Mouse (Mus musculus) embryonic facial prominence, embryonic 10.5 days (tissue): ENCODE measurements at regions not wholly inside any gene's neighbourhood (a gene's known extent, or its start where the extent isn't known, plus 50 kb on each side); places are given as distances from the start of the nearest gene placed in this dataset.

Experiments used
- DNase-seq: peaks from one replicate; pipeline ENCODE4 v3.0.0-alpha.2; 2017; ENCODE audit warnings: low spot score
- H3K27ac ChIP-seq: fragments of 300-500 bp; sonication (generic); replicated peaks from 2 replicates; pipeline ENCODE4 v1.5.1; 2016; ENCODE audit warnings: mild to moderate bottlenecking
- H3K27me3 ChIP-seq: fragments of 300-500 bp; sonication (generic); replicated peaks from 2 replicates; pipeline ENCODE4 v1.6.1; 2016; ENCODE audit warnings: low read depth, mild to moderate bottlenecking; ENCODE audit not compliant: poor library complexity, severe bottlenecking
- H3K36me3 ChIP-seq: fragments of 300-500 bp; sonication (generic); replicated peaks from 2 replicates; pipeline ENCODE4 v1.6.1; 2016; ENCODE audit warnings: mild to moderate bottlenecking, moderate library complexity
- H3K4me1 ChIP-seq: fragments of 300-500 bp; sonication (generic); 2 replicates; pipeline ENCODE4 v1.6.1; 2016
- H3K4me3 ChIP-seq: fragments of 300-500 bp; sonication (generic); 2 replicates; pipeline ENCODE4 v1.5.1; 2016; ENCODE audit warnings: mild to moderate bottlenecking, moderate library complexity
- H3K9me3 ChIP-seq: fragments of 300-500 bp; sonication (generic); 2 replicates; pipeline ENCODE4 v1.6.1; 2016; ENCODE audit warnings: mild to moderate bottlenecking
- WGBS: fragments of 180-500 bp; shearing (Covaris S2); methylation state at CpG from one replicate; pipeline ENCODE4 v1.1.7; 2016; 5-methylcytosine and 5-hydroxymethylcytosine counted together

DNA sequence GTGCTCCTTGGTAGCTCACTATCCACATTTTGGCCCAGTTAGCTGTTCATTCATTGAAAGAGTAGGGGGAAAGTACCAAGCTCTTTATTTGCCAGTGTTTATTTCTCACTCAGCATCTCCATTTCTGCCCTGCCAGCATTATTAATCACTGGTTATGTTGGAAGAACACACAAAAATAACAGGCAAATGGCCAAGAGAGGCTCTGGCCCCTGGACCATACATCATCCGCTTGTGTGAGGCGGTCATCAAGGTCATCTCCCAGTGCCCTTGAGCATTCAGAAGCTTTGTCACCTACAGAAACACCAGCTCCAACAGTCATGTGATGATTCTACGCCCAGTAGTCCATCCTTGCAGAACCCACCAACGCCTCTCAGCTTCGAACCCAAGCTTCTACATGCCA is 133.2 kb upstream of the Rpl34 start:
- no peak for DNase-seq
- Histone ChIP-seq H3K4me3 (no peak overlapping the region), H3K27me3 (no peaks in the 10 kb centered on the region), H3K27ac (no peak overlapping the region), H3K9me3 (no peaks in the 10 kb centered on the region), H3K4me1 (peaks cover 36% of the 10 kb centered on the region), H3K36me3 (no peaks in the 10 kb centered on the region)
- 95% methylated on average over 5 of the region's 5 CpGs for WGBS

DNA sequence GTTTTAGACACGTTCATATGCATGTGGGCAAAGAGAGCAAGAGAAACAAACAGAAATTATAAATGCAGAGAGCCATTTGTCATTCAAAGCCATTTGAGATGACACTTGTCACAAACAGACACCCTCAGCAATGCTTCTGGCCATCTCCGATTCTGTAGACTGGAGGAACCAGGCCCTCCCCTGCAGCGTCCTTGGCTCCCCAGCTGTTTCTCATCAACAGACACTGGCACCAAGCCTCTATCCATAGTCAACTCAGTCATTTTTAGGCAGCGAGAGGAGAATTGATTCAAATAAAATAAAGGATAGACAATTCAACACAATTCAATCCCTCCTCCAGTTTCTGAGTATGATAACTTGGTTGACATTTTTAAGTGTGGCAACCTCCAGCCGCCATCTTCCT is 130.1 kb upstream of the Rpl34 start:
- Histone ChIP-seq H3K36me3 (no peaks in the 10 kb centered on the region), H3K4me1 (peaks cover 29% of the 10 kb centered on the region), H3K4me3 (no peak overlapping the region), H3K27me3 (no peaks in the 10 kb centered on the region), H3K9me3 (no peaks in the 10 kb centered on the region), H3K27ac (no peak overlapping the region)
- no peak for DNase-seq
- 72% methylated on average over 5 of the region's 5 CpGs for WGBS

DNA sequence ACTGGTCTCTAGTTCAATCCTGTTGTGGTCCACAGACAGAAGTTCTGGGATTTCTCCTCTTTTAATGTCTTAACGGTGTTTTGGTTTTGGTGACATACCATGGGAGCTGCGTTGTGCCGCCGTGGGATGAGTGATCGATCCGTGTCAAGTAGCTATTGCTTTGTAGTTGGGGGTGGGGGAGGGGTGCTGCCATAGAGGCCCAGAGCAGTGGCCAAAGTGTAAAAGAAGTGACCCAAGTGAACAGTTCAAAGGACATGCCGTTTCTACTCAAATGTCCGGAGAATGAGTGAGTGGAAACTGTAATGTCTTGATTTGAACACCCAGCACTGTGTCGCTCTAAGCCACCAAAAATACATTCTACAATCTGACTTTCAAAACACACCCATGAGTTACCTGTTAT is 123.7 kb upstream of the Rpl34 start:
- Histone ChIP-seq H3K4me3 (no peak overlapping the region), H3K27me3 (no peaks in the 10 kb centered on the region), H3K9me3 (no peaks in the 10 kb centered on the region), H3K36me3 (no peaks in the 10 kb centered on the region), H3K27ac (no peak overlapping the region), H3K4me1 (peaks cover 17% of the 10 kb centered on the region)
- 92% methylated on average over 9 of the region's 9 CpGs for WGBS
- DNase-seq = no peak

DNA sequence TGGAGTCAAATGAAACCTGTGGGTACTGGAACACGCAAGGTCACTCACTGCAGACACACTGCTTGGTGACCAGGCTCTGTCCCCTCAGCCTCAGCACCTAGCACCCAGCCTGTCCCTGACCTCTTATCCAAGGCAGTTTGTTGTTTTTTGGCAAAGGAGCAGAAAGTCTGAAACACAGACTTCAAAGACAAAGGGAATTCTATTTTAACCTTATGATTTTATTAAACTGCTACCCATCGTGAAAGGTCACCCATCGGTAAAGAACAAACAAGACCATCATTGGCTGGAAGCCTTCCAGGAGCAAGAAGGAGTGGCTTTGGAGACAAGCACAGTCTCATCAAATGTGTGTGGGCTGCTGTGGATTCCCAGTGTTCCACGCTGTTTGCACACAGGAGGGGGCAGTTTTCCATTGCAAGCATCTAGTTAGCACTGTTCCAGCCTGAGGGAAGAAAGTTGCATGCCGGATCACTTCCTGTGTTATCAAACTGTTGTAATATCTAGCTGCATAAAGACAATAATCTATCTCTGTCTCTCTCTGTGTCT is 120.6 kb upstream of the Rpl34 start:
- no peak for DNase-seq
- WGBS = 74% methylated on average over 5 of the region's 5 CpGs
- Histone ChIP-seq H3K36me3 (no peaks in the 10 kb centered on the region), H3K27me3 (no peaks in the 10 kb centered on the region), H3K4me3 (no peak overlapping the region), H3K4me1 (peaks cover 6% of the 10 kb centered on the region; the same call in 1 of the 2 replicates), H3K9me3 (no peaks in the 10 kb centered on the region), H3K27ac (no peak overlapping the region)

DNA sequence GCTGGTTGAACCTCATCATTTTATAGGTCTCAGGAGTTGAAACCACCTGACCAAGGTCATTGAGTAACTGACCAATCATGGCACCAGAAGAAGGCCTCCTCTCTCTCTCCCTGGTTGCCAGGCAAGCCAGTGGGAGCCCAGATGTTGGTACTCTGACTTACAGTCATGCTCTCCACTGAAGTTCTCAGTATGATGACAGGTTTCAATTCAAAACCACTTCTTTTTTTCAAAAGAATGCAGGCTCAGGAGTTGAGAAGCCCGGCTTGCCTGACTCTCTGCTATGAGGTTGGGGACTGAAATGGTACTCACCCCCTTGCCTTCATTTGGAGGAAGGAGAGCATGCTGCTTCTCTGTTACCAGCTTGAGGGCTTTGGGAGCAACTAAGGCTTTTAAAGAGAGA is 111.6 kb upstream of the Rpl34 start:
- no peaks in the 10 kb centered on the region for H3K9me3 ChIP-seq
- H3K27me3 ChIP-seq = no peaks in the 10 kb centered on the region
- H3K36me3 ChIP-seq = no peaks in the 10 kb centered on the region
- H3K4me1 ChIP-seq = peaks cover 13% of the 10 kb centered on the region
- no peak overlapping the region for H3K4me3 ChIP-seq
- no peak overlapping the region for H3K27ac ChIP-seq
- DNase-seq = no peak
- 77% methylated on average over 1 of the region's 1 CpGs for WGBS

DNA sequence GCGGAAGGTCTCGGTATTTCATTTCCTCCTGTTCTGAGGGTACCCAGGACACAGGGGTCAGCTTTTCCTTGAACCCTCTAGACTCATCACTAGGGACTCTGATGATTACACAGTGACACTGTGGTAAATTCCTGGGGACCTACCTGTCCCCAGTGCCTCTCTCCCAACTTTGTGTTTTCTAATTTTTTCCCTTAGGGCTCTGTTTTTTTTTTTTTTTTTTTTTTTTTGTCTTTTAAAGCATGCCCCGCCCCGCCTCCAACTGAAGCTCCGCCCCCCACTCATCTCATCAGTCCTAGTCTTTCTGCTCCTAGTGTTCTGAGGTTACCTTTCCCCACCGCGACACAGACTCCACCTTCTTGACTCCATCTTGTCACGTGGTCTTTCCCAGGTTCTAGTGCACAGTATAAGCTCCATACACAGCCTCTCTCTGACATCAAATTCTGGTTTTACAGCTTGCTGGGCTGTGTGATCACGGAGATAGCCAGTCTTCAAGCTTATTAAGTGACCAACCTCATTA is 109.8 kb upstream of the Rpl34 start:
- Histone ChIP-seq H3K27ac (no peak overlapping the region), H3K9me3 (no peaks in the 10 kb centered on the region)
- 79% methylated on average over 9 of the region's 9 CpGs for WGBS

GRCm38 (mm10) chr3:130838626-130839422 is 108.6 kb upstream of the Rpl34 start:
- 69% methylated on average over 19 of the region's 19 CpGs for WGBS
- Histone ChIP-seq H3K4me1 (peaks cover 20% of the 10 kb centered on the region), H3K36me3 (no peaks in the 10 kb centered on the region), H3K4me3 (no peak overlapping the region), H3K27me3 (no peaks in the 10 kb centered on the region), H3K9me3 (no peaks in the 10 kb centered on the region), H3K27ac (0 out of 2 replicates have a peak overlapping the region, but pooled peaks have one; percentile 10)
- peak; percentile 30 for DNase-seq

More for the DNA sequence above, 109.8 kb upstream of the Rpl34 start:
- DNase-seq = no peak
- peaks cover 20% of the 10 kb centered on the region for H3K4me1 ChIP-seq
- no peaks in the 10 kb centered on the region for H3K36me3 ChIP-seq
- no peak overlapping the region for H3K4me3 ChIP-seq
- no peaks in the 10 kb centered on the region for H3K27me3 ChIP-seq

GRCm38 (mm10) chr3:130833722-130834121 is 103.5 kb upstream of the Rpl34 start:
- DNase-seq = no peak
- Histone ChIP-seq H3K27ac (no peak overlapping the region), H3K27me3 (no peaks in the 10 kb centered on the region), H3K36me3 (no peaks in the 10 kb centered on the region), H3K4me1 (peaks cover 23% of the 10 kb centered on the region), H3K9me3 (no peaks in the 10 kb centered on the region), H3K4me3 (no peak overlapping the region)
- WGBS = 75% methylated on average over 5 of the region's 5 CpGs

- H3K36me3 ChIP-seq = no peaks in the 10 kb centered on the region
- H3K4me1 ChIP-seq = peaks cover 23% of the 10 kb centered on the region
- no peak overlapping the region for H3K27ac ChIP-seq
- DNase-seq = no peak
- no peaks in the 10 kb centered on the region for H3K27me3 ChIP-seq
- 69% methylated on average over 9 of the region's 9 CpGs for WGBS
- H3K4me3 ChIP-seq = no peak overlapping the region
- H3K9me3 ChIP-seq = no peaks in the 10 kb centered on the region
Measured at GRCm38 (mm10) chr3:130833082-130833481, 102.9 kb upstream of the Rpl34 start.

- DNase-seq = no peak
- Histone ChIP-seq H3K4me3 (no peak overlapping the region), H3K27ac (no peak overlapping the region), H3K4me1 (peaks cover 24% of the 10 kb centered on the region), H3K36me3 (no peaks in the 10 kb centered on the region), H3K27me3 (no peaks in the 10 kb centered on the region), H3K9me3 (no peaks in the 10 kb centered on the region)
- 83% methylated on average over 6 of the region's 6 CpGs for WGBS
Measured at GRCm38 (mm10) chr3:130831788-130832187, 101.6 kb upstream of the Rpl34 start.

GRCm38 (mm10) chr3:130828346-130828745 is 98.1 kb upstream of the Rpl34 start:
- DNase-seq = no peak

GRCm38 (mm10) chr3:130827934-130828333 is 97.7 kb upstream of the Rpl34 start:
- Histone ChIP-seq H3K4me1 (peaks cover 11% of the 10 kb centered on the region), H3K27ac (no peak overlapping the region), H3K36me3 (no peaks in the 10 kb centered on the region), H3K4me3 (no peak overlapping the region), H3K27me3 (no peaks in the 10 kb centered on the region), H3K9me3 (no peaks in the 10 kb centered on the region)
- 84% methylated on average over 4 of the region's 4 CpGs for WGBS
- no peak for DNase-seq

More at GRCm38 (mm10) chr3:130828346-130828745, 98.1 kb upstream of the Rpl34 start:
- Histone ChIP-seq H3K4me3 (no peak overlapping the region), H3K9me3 (no peaks in the 10 kb centered on the region), H3K4me1 (peaks cover 16% of the 10 kb centered on the region), H3K36me3 (no peaks in the 10 kb centered on the region), H3K27ac (no peak overlapping the region), H3K27me3 (no peaks in the 10 kb centered on the region)
- WGBS = 71% methylated on average over 4 of the region's 4 CpGs

- Histone ChIP-seq H3K36me3 (no peaks in the 10 kb centered on the region), H3K27me3 (no peaks in the 10 kb centered on the region), H3K4me1 (peaks cover 9% of the 10 kb centered on the region), H3K27ac (no peak overlapping the region), H3K9me3 (no peaks in the 10 kb centered on the region), H3K4me3 (no peak overlapping the region)
- WGBS = 75% methylated on average over 6 of the region's 6 CpGs
- no peak for DNase-seq
Measured at GRCm38 (mm10) chr3:130827021-130827420, 96.8 kb upstream of the Rpl34 start.
